Mouse (Mus musculus) retina, adult 2 months (tissue): ENCODE results near the gene Stx19.

Experiments
- DNase-seq: peaks from one replicate; pipeline ENCODE4 v3.0.0-alpha.2; 2012; ENCODE audit warnings: low read depth, low spot score

The Stx19 gene

GRCm38 (mm10) chr16:62814491-62814890, at the start of gene Stx19:
Gene Stx19, plus strand, starts transcription at chr16:62814676.
- no peak for DNase-seq

GRCm38 (mm10) chr16:62773462-62773861, 41.0 kb upstream of the Stx19 start:
- no peak for DNase-seq

- no peak for DNase-seq
These were observed 38.4 kb upstream of the Stx19 start for GRCm38 (mm10) chr16:62776034-62776433.

- no peak for DNase-seq
These were observed 36.2 kb upstream of the Stx19 start for GRCm38 (mm10) chr16:62778282-62778681.

GRCm38 (mm10) chr16:62782229-62782628, 32.2 kb upstream of the Stx19 start:
- no peak for DNase-seq

GRCm38 (mm10) chr16:62786621-62787331, 27.7 kb upstream of the Stx19 start, which contains the start of gene Nsun3:
Gene Nsun3, minus strand, starts transcription at chr16:62786818.
- DNase-seq: peak; percentile 94

GRCm38 (mm10) chr16:62796608-62797007, 17.9 kb upstream of the Stx19 start:
- DNase-seq: no peak

GRCm38 (mm10) chr16:62798808-62799207, 15.7 kb upstream of the Stx19 start:
- DNase-seq: no peak

GRCm38 (mm10) chr16:62799426-62799825, 15.1 kb upstream of the Stx19 start:
- no peak for DNase-seq

GRCm38 (mm10) chr16:62799839-62800238, 14.6 kb upstream of the Stx19 start:
- no peak for DNase-seq

- no peak for DNase-seq
These were observed 9.9 kb upstream of the Stx19 start for GRCm38 (mm10) chr16:62804621-62805020.

- DNase-seq: no peak
These were observed 7.1 kb upstream of the Stx19 start for GRCm38 (mm10) chr16:62807249-62807979.

GRCm38 (mm10) chr16:62810855-62811254, 3.6 kb upstream of the Stx19 start:
- no peak for DNase-seq

GRCm38 (mm10) chr16:62813790-62814189, 686 bp upstream of the Stx19 start:
- no peak for DNase-seq

- no peak for DNase-seq
These were observed 8.0 kb downstream of the Stx19 start for GRCm38 (mm10) chr16:62822472-62822871.

GRCm38 (mm10) chr16:62826156-62827001, 11.9 kb downstream of the Stx19 start:
- no peak for DNase-seq

GRCm38 (mm10) chr16:62832027-62832426, 17.6 kb downstream of the Stx19 start:
- no peak for DNase-seq

GRCm38 (mm10) chr16:62832481-62832880, 18.0 kb downstream of the Stx19 start:
- DNase-seq: peak; percentile 67

- DNase-seq: no peak
These were observed 19.7 kb downstream of the Stx19 start for GRCm38 (mm10) chr16:62834016-62834735.

- no peak for DNase-seq
These were observed 30.9 kb downstream of the Stx19 start for GRCm38 (mm10) chr16:62845341-62845740.
